Mouse (Mus musculus) lung, embryonic 14.5 days (tissue): ENCODE measurements around the gene Il4i1. TPM values are rescaled to one million over a fixed set of nuclear protein-coding genes. Genes with fewer than 3 reads are reported as not detected.

ENCODE experiments used
- ATAC-seq: fragments of 200-750 bp; cut with Nextera tagmentation; 2 replicates; pipeline ENCODE4 v1.8.0; 2017; ENCODE audit warnings: mild to moderate bottlenecking, moderate TSS enrichment, moderate library complexity; ENCODE audit not compliant: insufficient read depth
- DNase-seq: peaks from one replicate; pipeline ENCODE4 v3.0.0-alpha.2; 2015
- H3K27ac ChIP-seq: fragments of 300-500 bp; sonication (generic); 2 replicates; pipeline ENCODE4 v1.5.1; 2014; ENCODE audit warnings: low read depth, mild to moderate bottlenecking, moderate library complexity
- H3K27me3 ChIP-seq: fragments of 300-500 bp; sonication (generic); 2 replicates; pipeline ENCODE4 v1.6.1; 2014; ENCODE audit warnings: low read length, control low read depth; ENCODE audit not compliant: insufficient read depth
- H3K36me3 ChIP-seq: fragments of 300-500 bp; sonication (generic); 2 replicates; pipeline ENCODE4 v1.6.1; 2014; ENCODE audit warnings: control low read depth; ENCODE audit not compliant: insufficient read depth
- H3K4me1 ChIP-seq: fragments of 300-500 bp; sonication (generic); 2 replicates; pipeline ENCODE4 v1.6.1; 2014; ENCODE audit warnings: antibody characterized with exemption, control low read depth; ENCODE audit not compliant: insufficient read depth
- H3K4me2 ChIP-seq: fragments of 300-500 bp; sonication (generic); 2 replicates; pipeline ENCODE4 v1.6.1; 2014; ENCODE audit warnings: mild to moderate bottlenecking
- H3K4me3 ChIP-seq: fragments of 300-500 bp; sonication (generic); 2 replicates; pipeline ENCODE4 v1.5.1; 2014; ENCODE audit warnings: low read depth, low read length
- H3K9ac ChIP-seq: fragments of 300-500 bp; sonication (generic); 2 replicates; pipeline ENCODE4 v1.6.1; 2014
- H3K9me3 ChIP-seq: fragments of 300-500 bp; sonication (generic); 2 replicates; pipeline ENCODE4 v1.6.1; 2016; ENCODE audit warnings: low read depth, low read length, control low read depth
- CTCF ChIP-seq: IDR thresholded peaks from 2 replicates; pipeline ENCODE4 v1.5.1; 2016; ENCODE audit warnings: antibody characterized with exemption, low read depth
- WGBS: fragments of 180-500 bp; shearing (Covaris S2); extraction: QIAGEN DNeasy Blood & Tissue Kit; methylation state at CpG from one replicate; pipeline ENCODE4 v1.1.7; 2014; 5-methylcytosine and 5-hydroxymethylcytosine counted together
- polyA plus RNA-seq: library from polyadenylated mRNA; unstranded; fragments of >200 nt; fragmentation: Nextera tagmentation; extraction: Ambion mirVana; gene quantifications from 2 replicates; pipeline ENCODE4 v1.2.1, GENCODE M21; 2014

Gene Il4i1
- polyA plus RNA-seq, 1 experiment from 2014 or later = 0.93 TPM

- WGBS = 84% methylated on average over 5 of the region's 5 CpGs
- Histone ChIP-seq H3K4me3 (no peak overlapping the region), H3K9ac (no peak overlapping the region), H3K27me3 (no peaks in the 10 kb centered on the region), H3K36me3 (peaks cover 59% of the 10 kb centered on the region), H3K4me2 (no peak overlapping the region), H3K27ac (no peak overlapping the region), H3K4me1 (no peaks in the 10 kb centered on the region), H3K9me3 (no peaks in the 10 kb centered on the region)
- no peak for ATAC-seq
- TF ChIP-seq CTCF = no peak
- no peak for DNase-seq
These were observed 12.5 kb downstream of the Il4i1 start for GRCm38 (mm10) chr7:44828706-44829105.

- DNase-seq (no peak), ATAC-seq (no peak)
- Histone ChIP-seq H3K27ac (no peak overlapping the region), H3K4me1 (no peaks in the 10 kb centered on the region), H3K27me3 (no peaks in the 10 kb centered on the region), H3K4me3 (no peak overlapping the region), H3K9me3 (no peaks in the 10 kb centered on the region), H3K9ac (no peak overlapping the region), H3K36me3 (peaks cover 45% of the 10 kb centered on the region), H3K4me2 (no peak overlapping the region)
- TF ChIP-seq CTCF = no peak
- 51% methylated on average over 4 of the region's 4 CpGs for WGBS
These were observed 16.6 kb downstream of the Il4i1 start for GRCm38 (mm10) chr7:44832763-44833162.

- H3K9ac ChIP-seq = no peak overlapping the region
- 91% methylated on average over 1 of the region's 1 CpGs for WGBS
- no peak overlapping the region for H3K4me3 ChIP-seq
- DNase-seq (no peak), ATAC-seq (no peak)
- H3K27ac ChIP-seq = no peak overlapping the region
- no peaks in the 10 kb centered on the region for H3K9me3 ChIP-seq
- H3K4me1 ChIP-seq = no peaks in the 10 kb centered on the region
- no peak for TF ChIP-seq CTCF
- H3K36me3 ChIP-seq = peaks cover 19% of the 10 kb centered on the region
- peaks cover 12% of the 10 kb centered on the region for H3K27me3 ChIP-seq
- no peak overlapping the region for H3K4me2 ChIP-seq
These were observed 19.3 kb downstream of the Il4i1 start for GRCm38 (mm10) chr7:44835373-44836015.

DNA sequence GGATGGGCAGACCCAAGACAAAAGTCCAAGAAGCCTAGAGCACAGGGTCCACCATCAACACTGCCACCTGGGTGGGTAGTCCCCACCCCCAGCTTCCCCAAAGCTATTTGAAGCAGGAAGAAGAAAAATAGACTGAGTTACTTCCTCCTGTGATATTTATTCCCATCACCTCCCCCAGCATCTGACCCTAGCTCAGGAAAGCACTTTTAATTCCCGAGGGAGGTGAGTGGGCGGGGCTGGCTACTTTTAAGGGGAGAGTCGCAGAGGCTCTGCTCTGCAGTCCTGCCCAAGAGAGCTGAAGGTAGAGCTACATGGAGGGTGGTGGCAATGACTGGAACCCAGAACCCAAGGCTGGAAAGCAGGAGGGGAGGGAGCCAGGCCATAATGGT lies 19.8 kb downstream of the Il4i1 start:
- H3K36me3 ChIP-seq = peaks cover 18% of the 10 kb centered on the region
- 42% methylated on average over 3 of the region's 3 CpGs for WGBS
- H3K27ac ChIP-seq = no peak overlapping the region
- ATAC-seq (no peak), DNase-seq (no peak)
- no peaks in the 10 kb centered on the region for H3K4me1 ChIP-seq
- H3K9me3 ChIP-seq = no peaks in the 10 kb centered on the region
- no peak overlapping the region for H3K4me2 ChIP-seq
- H3K27me3 ChIP-seq = peaks cover 15% of the 10 kb centered on the region
- no peak overlapping the region for H3K4me3 ChIP-seq
- no peak for TF ChIP-seq CTCF
- H3K9ac ChIP-seq = no peak overlapping the region

DNA sequence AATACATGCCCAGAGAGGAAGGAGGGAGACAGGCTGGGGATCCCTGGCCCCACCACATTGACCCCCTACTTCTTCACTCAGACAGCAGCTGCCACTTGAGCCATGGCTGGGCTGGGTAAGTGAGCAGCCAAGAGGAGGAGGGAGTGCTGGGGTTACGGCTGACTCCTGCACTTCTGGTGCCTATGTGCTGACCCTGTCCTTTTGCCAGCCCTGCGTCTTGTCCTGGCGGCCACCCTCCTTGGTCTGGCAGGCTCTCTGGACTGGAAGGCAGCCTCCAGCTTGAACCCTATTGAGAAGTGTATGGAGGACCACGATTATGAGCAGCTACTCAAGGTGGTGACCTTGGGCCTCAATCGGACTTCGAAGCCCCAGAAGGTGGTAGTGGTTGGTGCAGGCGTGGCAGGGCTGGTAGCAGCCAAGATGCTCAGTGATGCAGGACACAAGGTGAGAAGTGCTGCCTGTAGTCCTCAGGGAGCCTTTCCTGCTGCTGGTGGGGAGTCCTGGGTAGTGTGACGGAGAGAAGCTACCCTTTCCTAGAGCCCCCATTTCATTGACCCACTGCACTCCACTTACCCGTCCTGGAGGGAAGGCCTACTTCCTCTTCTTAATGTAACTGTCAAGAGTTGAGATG lies 20.4 kb downstream of the Il4i1 start:
- Histone ChIP-seq H3K36me3 (peaks cover 18% of the 10 kb centered on the region), H3K4me3 (no peak overlapping the region), H3K9ac (no peak overlapping the region), H3K27ac (no peak overlapping the region), H3K4me2 (no peak overlapping the region), H3K27me3 (peaks cover 15% of the 10 kb centered on the region), H3K4me1 (no peaks in the 10 kb centered on the region), H3K9me3 (no peaks in the 10 kb centered on the region)
- 78% methylated on average over 9 of the region's 9 CpGs for WGBS
- ATAC-seq (no peak), DNase-seq (no peak)
- no peak for TF ChIP-seq CTCF

GRCm38 (mm10) chr7:44838073-44838472 lies 21.9 kb downstream of the Il4i1 start:
- Histone ChIP-seq H3K9ac (no peak overlapping the region), H3K9me3 (no peaks in the 10 kb centered on the region), H3K4me3 (no peak overlapping the region), H3K4me1 (no peaks in the 10 kb centered on the region), H3K36me3 (peaks cover 24% of the 10 kb centered on the region), H3K27me3 (peaks cover 15% of the 10 kb centered on the region), H3K27ac (no peak overlapping the region), H3K4me2 (no peak overlapping the region)
- 83% methylated on average over 6 of the region's 6 CpGs for WGBS
- no peak for TF ChIP-seq CTCF
- ATAC-seq = no peak
- no peak for DNase-seq

- Histone ChIP-seq H3K9ac (peak overlapping the region; percentile 27; the same call in 1 of the 2 replicates), H3K27ac (no peak overlapping the region), H3K36me3 (peaks cover 34% of the 10 kb centered on the region), H3K4me1 (no peaks in the 10 kb centered on the region), H3K4me2 (peak overlapping the region; percentile 59), H3K9me3 (no peaks in the 10 kb centered on the region), H3K4me3 (peak overlapping the region; percentile 30), H3K27me3 (peaks cover 15% of the 10 kb centered on the region)
- DNase-seq (no peak), ATAC-seq (no peak)
- no peak for TF ChIP-seq CTCF
- WGBS = 25% methylated on average over 11 of the region's 11 CpGs
These were observed 22.9 kb downstream of the Il4i1 start for GRCm38 (mm10) chr7:44839171-44839490.
